Mouse (Mus musculus): Measurements from ENCODE around the gene Apold1. TPM values are rescaled to one million over a fixed set of nuclear protein-coding genes. Genes with fewer than 3 reads are reported as not detected.

Gene Apold1
- polyA plus RNA-seq, 1 experiment from 2014 or later: 4.6 TPM

- Histone ChIP-seq H3K4me3 (replicated peaks) (peak within 1 kb of the TSS; percentile 74), H3K36me3 (peaks cover 29% of the 10 kb centered on the region), H3K27ac (0 out of 2 replicates have a peak within 1 kb of the TSS, but pooled peaks have one; percentile 25), H3K4me1 (peaks cover 7% of the 10 kb centered on the region), H3K27me3 (no peaks in the 10 kb centered on the region), H3K9ac (peak within 1 kb of the TSS; percentile 73), H3K4me2 (peak within 1 kb of the TSS; percentile 70), H3K9me3 (replicated peaks) (no peaks in the 10 kb centered on the region)
- WGBS: 5% methylated on average over 19 of the region's 19 CpGs
- ATAC-seq (replicated peaks; ENCODE audit: low FRiP score): peak; percentile 91
Measured at GRCm38 (mm10) chr6:135011048-135011733, 29.7 kb downstream of the Apold1 start, which contains the start of gene Ddx47. Gene Ddx47, plus strand, starts transcription at chr6:135011612.

GRCm38 (mm10) chr6:135011734-135012116 is 30.2 kb downstream of the Apold1 start:
- peak; percentile 54 for ATAC-seq (replicated peaks; ENCODE audit: low FRiP score)
- H3K4me3 ChIP-seq (replicated peaks): peak overlapping the region; percentile 74
- no peaks in the 10 kb centered on the region for H3K27me3 ChIP-seq
- 1% methylated on average over 14 of the region's 14 CpGs for WGBS
- no peaks in the 10 kb centered on the region for H3K9me3 ChIP-seq (replicated peaks)
- H3K4me2 ChIP-seq: peak overlapping the region; percentile 70
- H3K27ac ChIP-seq: 0 out of 2 replicates have a peak overlapping the region, but pooled peaks have one; percentile 25
- peaks cover 34% of the 10 kb centered on the region for H3K36me3 ChIP-seq
- H3K4me1 ChIP-seq: peaks cover 7% of the 10 kb centered on the region
- peak overlapping the region; percentile 73 for H3K9ac ChIP-seq

- Histone ChIP-seq H3K27me3 (no peaks in the 10 kb centered on the region), H3K9me3 (replicated peaks) (no peaks in the 10 kb centered on the region), H3K4me1 (peaks cover 4% of the 10 kb centered on the region), H3K27ac (no peak overlapping the region), H3K36me3 (peaks cover 89% of the 10 kb centered on the region), H3K4me3 (replicated peaks) (no peak overlapping the region), H3K4me2 (no peak overlapping the region), H3K9ac (no peak overlapping the region)
- 94% methylated on average over 11 of the region's 11 CpGs for WGBS
- ATAC-seq (replicated peaks; ENCODE audit: low FRiP score): no peak
Measured at GRCm38 (mm10) chr6:135017211-135017610, 35.7 kb downstream of the Apold1 start.

- H3K4me3 ChIP-seq (replicated peaks): no peak overlapping the region
- no peak overlapping the region for H3K9ac ChIP-seq
- H3K27ac ChIP-seq: no peak overlapping the region
- 93% methylated on average over 10 of the region's 10 CpGs for WGBS
- H3K4me1 ChIP-seq: no peaks in the 10 kb centered on the region
- no peaks in the 10 kb centered on the region for H3K27me3 ChIP-seq
- no peaks in the 10 kb centered on the region for H3K9me3 ChIP-seq (replicated peaks)
- H3K4me2 ChIP-seq: no peak overlapping the region
- peaks cover 100% of the 10 kb centered on the region for H3K36me3 ChIP-seq
- ATAC-seq (replicated peaks; ENCODE audit: low FRiP score): no peak
Measured at GRCm38 (mm10) chr6:135019564-135019963, 38.0 kb downstream of the Apold1 start.

GRCm38 (mm10) chr6:135021633-135022032 is 40.1 kb downstream of the Apold1 start:
- no peak overlapping the region for H3K4me2 ChIP-seq
- no peak for ATAC-seq (replicated peaks; ENCODE audit: low FRiP score)
- no peaks in the 10 kb centered on the region for H3K4me1 ChIP-seq
- H3K36me3 ChIP-seq: peaks cover 91% of the 10 kb centered on the region
- no peaks in the 10 kb centered on the region for H3K27me3 ChIP-seq
- no peak overlapping the region for H3K4me3 ChIP-seq (replicated peaks)
- H3K9ac ChIP-seq: no peak overlapping the region
- H3K27ac ChIP-seq: no peak overlapping the region
- WGBS: 84% methylated on average over 3 of the region's 3 CpGs
- H3K9me3 ChIP-seq (replicated peaks): no peaks in the 10 kb centered on the region

- no peaks in the 10 kb centered on the region for H3K4me1 ChIP-seq
- WGBS: 92% methylated on average over 14 of the region's 14 CpGs
- H3K9ac ChIP-seq: no peak overlapping the region
- peaks cover 73% of the 10 kb centered on the region for H3K36me3 ChIP-seq
- H3K27me3 ChIP-seq: no peaks in the 10 kb centered on the region
- H3K9me3 ChIP-seq (replicated peaks): no peaks in the 10 kb centered on the region
- H3K27ac ChIP-seq: no peak overlapping the region
- no peak overlapping the region for H3K4me3 ChIP-seq (replicated peaks)
- no peak overlapping the region for H3K4me2 ChIP-seq
- no peak for ATAC-seq (replicated peaks; ENCODE audit: low FRiP score)
Measured at GRCm38 (mm10) chr6:135023379-135023778, 41.9 kb downstream of the Apold1 start.

GRCm38 (mm10) chr6:135024781-135025420 is 43.4 kb downstream of the Apold1 start:
- peaks cover 8% of the 10 kb centered on the region; the same call in 1 of the 2 replicates for H3K4me1 ChIP-seq
- H3K27ac ChIP-seq: peak overlapping the region; percentile 68
- 61% methylated on average over 1 of the region's 1 CpGs for WGBS
- no peaks in the 10 kb centered on the region for H3K9me3 ChIP-seq (replicated peaks)
- H3K4me2 ChIP-seq: no peak overlapping the region
- no peak overlapping the region for H3K4me3 ChIP-seq (replicated peaks)
- no peaks in the 10 kb centered on the region for H3K27me3 ChIP-seq
- no peak for ATAC-seq (replicated peaks; ENCODE audit: low FRiP score)
- no peak overlapping the region for H3K9ac ChIP-seq
- H3K36me3 ChIP-seq: peaks cover 58% of the 10 kb centered on the region

- Histone ChIP-seq H3K27ac (no peak overlapping the region), H3K4me2 (no peak overlapping the region), H3K4me1 (peaks cover 8% of the 10 kb centered on the region; the same call in 1 of the 2 replicates), H3K9me3 (replicated peaks) (no peaks in the 10 kb centered on the region), H3K27me3 (no peaks in the 10 kb centered on the region), H3K4me3 (replicated peaks) (no peak overlapping the region), H3K36me3 (peaks cover 45% of the 10 kb centered on the region), H3K9ac (no peak overlapping the region)
- 12% methylated on average over 3 of the region's 3 CpGs for WGBS
- no peak for ATAC-seq (replicated peaks; ENCODE audit: low FRiP score)
Measured at GRCm38 (mm10) chr6:135026232-135026631, 44.7 kb downstream of the Apold1 start.

GRCm38 (mm10) chr6:135026755-135027154 is 45.2 kb downstream of the Apold1 start:
- H3K27me3 ChIP-seq: no peaks in the 10 kb centered on the region
- no peaks in the 10 kb centered on the region for H3K9me3 ChIP-seq (replicated peaks)
- peaks cover 39% of the 10 kb centered on the region for H3K36me3 ChIP-seq
- no peak overlapping the region for H3K4me3 ChIP-seq (replicated peaks)
- ATAC-seq (replicated peaks; ENCODE audit: low FRiP score): no peak
- no peak overlapping the region for H3K9ac ChIP-seq
- no peak overlapping the region for H3K27ac ChIP-seq
- peaks cover 10% of the 10 kb centered on the region; the same call in 1 of the 2 replicates for H3K4me1 ChIP-seq
- H3K4me2 ChIP-seq: no peak overlapping the region
- 65% methylated on average over 2 of the region's 2 CpGs for WGBS

GRCm38 (mm10) chr6:135029246-135029645 is 47.7 kb downstream of the Apold1 start:
- peak; percentile 92 for ATAC-seq (replicated peaks; ENCODE audit: low FRiP score)
- Histone ChIP-seq H3K36me3 (peaks cover 14% of the 10 kb centered on the region), H3K4me3 (replicated peaks) (no peak overlapping the region), H3K4me2 (no peak overlapping the region), H3K9me3 (replicated peaks) (no peaks in the 10 kb centered on the region), H3K27me3 (no peaks in the 10 kb centered on the region), H3K4me1 (peaks cover 10% of the 10 kb centered on the region; the same call in 1 of the 2 replicates), H3K9ac (no peak overlapping the region), H3K27ac (peak overlapping the region; percentile 56; the same call in 1 of the 2 replicates)
- WGBS: 18% methylated on average over 4 of the region's 4 CpGs

Data from kidney, embryonic 15.5 days (tissue).